Mouse (Mus musculus): Measurements from ENCODE around the gene Zcchc7. TPM values are rescaled to one million over a fixed set of nuclear protein-coding genes. Genes with fewer than 3 reads are reported as not detected.

Zcchc7 gene
- total RNA-seq, 2 experiments from 2014 or later: 36.6 to 40.7 TPM

Small RNA genes lying within 50 kb of the gene (microRNA-seq; reads per million reads assigned to microRNA genes)
- gene Gm22639 (ENCODE audit: borderline number of aligned reads in 2 of 2): 0 reads per million in 2 experiments

Other genes starting within 250 kb of the Zcchc7 start
- under 1 TPM; 0.42 to 0.46 TPM for gene Pax5, start 45.4 kb upstream of the Zcchc7 start, total RNA-seq (2021)
- gene Grhpr, start 225.5 kb downstream of the Zcchc7 start, total RNA-seq (2021): 100 to 1,000 TPM; 147 to 159 TPM

Measured in adrenal gland, adult 18-20 months (tissue).